ENCODE assay signal across 7 mouse cellular contexts in the genomic region with DNA sequence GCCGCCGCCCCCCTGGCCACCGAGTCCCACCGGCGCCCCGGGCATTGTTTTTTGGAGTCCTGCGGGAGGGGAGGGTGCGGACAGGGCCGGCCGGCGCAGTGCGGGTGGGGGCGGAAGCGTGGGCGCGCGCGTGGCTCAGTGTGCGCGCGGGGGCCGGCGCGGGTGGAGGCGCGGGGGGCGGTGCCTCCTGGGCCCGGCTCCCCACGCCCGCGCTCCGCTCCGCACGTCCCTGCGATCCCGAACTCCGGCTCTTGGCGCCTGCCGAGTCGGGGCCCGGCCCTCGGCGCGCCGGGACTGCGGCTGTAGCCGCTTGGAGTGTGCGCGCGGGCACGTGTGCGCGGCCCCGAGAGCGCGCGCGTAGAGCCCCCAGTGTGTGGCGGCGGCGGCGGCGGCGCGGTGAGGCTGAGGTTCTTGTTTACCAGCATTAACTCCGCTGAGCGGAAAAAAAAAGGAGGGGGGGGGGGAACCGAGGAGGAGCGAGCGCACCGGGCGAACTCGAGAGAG. TPM values are rescaled to one million over a fixed set of nuclear protein-coding genes. Genes with fewer than 3 reads are reported as not detected.
DNase-seq lines count a peak whose midpoint lies in the region; ATAC-seq lines count a peak whose summit lies in the region.

No protein-coding gene starts in this region.

- H3K4me2 ChIP-seq in embryonic facial prominence, embryonic 11.5 days (ENCODE audit: low read depth, low read length): peak overlapping the region; percentile 97
- H3K4me2 ChIP-seq in limb, embryonic 11.5 days (ENCODE audit: low read depth, severe bottlenecking): peak overlapping the region; percentile 93; the same call in 1 of the 2 replicates
- H3K4me2 ChIP-seq in midbrain, embryonic 14.5 days (ENCODE audit: low read length): peak overlapping the region; percentile 99

- peak; percentile 96 for DNase-seq in adrenal gland, postnatal 25 days
- peak; percentile 97 for DNase-seq in embryonic facial prominence, embryonic 11.5 days (ENCODE audit: low spot score)
- peak; percentile 100 for DNase-seq in heart, adult 11 months
- DNase-seq in kidney, adult 18-20 months: peak; percentile 97
- peak; percentile 94 for DNase-seq in limb, embryonic 11.5 days (ENCODE audit: low spot score)
- peak; percentile 99 for DNase-seq in midbrain, embryonic 14.5 days
- peak; percentile 66 to 71 for DNase-seq in spleen, adult 18-20 months

- H3K4me3 ChIP-seq in embryonic facial prominence, embryonic 11.5 days (ENCODE audit: low read depth, low read length): peak overlapping the region; percentile 98
- H3K4me3 ChIP-seq in limb, embryonic 11.5 days (ENCODE audit: low read depth, low read length): peak overlapping the region; percentile 97
- peak overlapping the region; percentile 85 for H3K4me3 ChIP-seq in midbrain, embryonic 14.5 days (replicated peaks; ENCODE audit: low read depth, low read length)

- ATAC-seq in embryonic facial prominence, embryonic 11.5 days (replicated peaks; ENCODE audit: insufficient number of reproducible peaks, low FRiP score, low TSS enrichment, low read depth): peak; percentile 79
- peak; percentile 84 for ATAC-seq in limb, embryonic 11.5 days (ENCODE audit: insufficient number of reproducible peaks, low FRiP score, low TSS enrichment, low read depth)
- ATAC-seq in midbrain, embryonic 14.5 days (ENCODE audit: low FRiP score, low TSS enrichment): peak; percentile 83

- H3K36me3 ChIP-seq in embryonic facial prominence, embryonic 11.5 days (replicated peaks; ENCODE audit: control insufficient read depth, insufficient read depth, low read depth, low read length): no peaks in the 10 kb centered on the region
- no peaks in the 10 kb centered on the region for H3K36me3 ChIP-seq in limb, embryonic 11.5 days (ENCODE audit: control insufficient read depth, insufficient read depth, low read length)
- no peaks in the 10 kb centered on the region for H3K36me3 ChIP-seq in midbrain, embryonic 14.5 days (ENCODE audit: control insufficient read depth, insufficient read depth, low read length)

- peak overlapping the region; percentile 99 for H3K27ac ChIP-seq in embryonic facial prominence, embryonic 11.5 days (replicated peaks; ENCODE audit: low read depth, low read length)
- peak overlapping the region; percentile 99 for H3K27ac ChIP-seq in limb, embryonic 11.5 days (replicated peaks; ENCODE audit: low read depth, low read length)
- H3K27ac ChIP-seq in midbrain, embryonic 14.5 days (replicated peaks; ENCODE audit: low read depth, low read length): peak overlapping the region; percentile 99

- no peaks in the 10 kb centered on the region for H3K9me3 ChIP-seq in embryonic facial prominence, embryonic 11.5 days (replicated peaks; ENCODE audit: control insufficient read depth, low read length)
- no peaks in the 10 kb centered on the region for H3K9me3 ChIP-seq in limb, embryonic 11.5 days (ENCODE audit: control insufficient read depth, low read length)
- H3K9me3 ChIP-seq in midbrain, embryonic 14.5 days (ENCODE audit: control insufficient read depth, low read length): no peaks in the 10 kb centered on the region

- peak overlapping the region; percentile 89 for H3K9ac ChIP-seq in embryonic facial prominence, embryonic 11.5 days (replicated peaks; ENCODE audit: low read length)
- peak overlapping the region; percentile 98 for H3K9ac ChIP-seq in limb, embryonic 11.5 days (ENCODE audit: low read length)
- peak overlapping the region; percentile 94 for H3K9ac ChIP-seq in midbrain, embryonic 14.5 days (replicated peaks; ENCODE audit: low read length)

- H3K27me3 ChIP-seq in embryonic facial prominence, embryonic 11.5 days (ENCODE audit: control insufficient read depth, insufficient read depth, low read length): no peaks in the 10 kb centered on the region
- H3K27me3 ChIP-seq in limb, embryonic 11.5 days (ENCODE audit: control insufficient read depth, insufficient read depth, low read length): no peaks in the 10 kb centered on the region
- peaks cover 5% of the 10 kb centered on the region; the same call in 1 of the 2 replicates for H3K27me3 ChIP-seq in midbrain, embryonic 14.5 days (ENCODE audit: control insufficient read depth, insufficient read depth, low read length)

- H3K4me1 ChIP-seq in embryonic facial prominence, embryonic 11.5 days (ENCODE audit: control insufficient read depth, insufficient read depth, low read length): no peaks in the 10 kb centered on the region
- peaks cover 10% of the 10 kb centered on the region; the same call in 1 of the 2 replicates for H3K4me1 ChIP-seq in limb, embryonic 11.5 days (ENCODE audit: control insufficient read depth, insufficient read depth, low read length)
- peaks cover 26% of the 10 kb centered on the region for H3K4me1 ChIP-seq in midbrain, embryonic 14.5 days (ENCODE audit: control insufficient read depth, insufficient read depth, low read length)

- under 1% methylated on average over 30 of the region's 73 CpGs for WGBS in embryonic facial prominence, embryonic 11.5 days
- 0% methylated on average over 38 of the region's 73 CpGs for WGBS in limb, embryonic 11.5 days
- 1% methylated on average over 58 of the region's 73 CpGs for WGBS in midbrain, embryonic 14.5 days

RNA-seq across cellular contexts. Expression of a gene that starts 1.0 kb away (rescaled TPM):
- 102 and 104 TPM in 2 replicates for total RNA-seq in adrenal gland, postnatal 25 days (2021)
- 19.4 and 20.2 TPM in 2 replicates for polyA plus RNA-seq in embryonic facial prominence, embryonic 11.5 days (2014; fragmentation: Nextera tagmentation; extraction: Ambion mirVana)
- 27.8 and 29.9 TPM in 2 replicates for polyA plus RNA-seq in limb, embryonic 11.5 days (2014; fragmentation: Nextera tagmentation; extraction: Ambion mirVana)
- 25.8 and 34.1 TPM in 2 replicates for polyA plus RNA-seq in midbrain, embryonic 14.5 days (2014; fragmentation: Nextera tagmentation; extraction: Ambion mirVana)

Comparison
In these comparisons a context has a peak if more than half of its experiments do, and no peak if none do; other contexts are left out.
1. Peak in every context shown above with its lines: DNase-seq, ATAC-seq, H3K4me3 ChIP-seq and H3K27ac ChIP-seq.